Mouse (Mus musculus) thymus, adult 2 months (tissue): ENCODE measurements around the gene Bckdhb. TPM values are rescaled to one million over a fixed set of nuclear protein-coding genes. Genes with fewer than 3 reads are reported as not detected.

Experiments
- DNase-seq: peaks from one replicate; pipeline ENCODE4 v3.0.0; 2021
- H3K27ac ChIP-seq: fragments of 200-500 bp; 2 replicates; pipeline ENCODE4 v1.5.1; 2012; ENCODE audit warnings: low read length, control low read depth; ENCODE audit not compliant: control insufficient read depth, insufficient read depth
- H3K27me3 ChIP-seq: fragments of 200-500 bp; 2 replicates; pipeline ENCODE4 v1.6.1; 2012; ENCODE audit warnings: mild to moderate bottlenecking, low read length, moderate library complexity, mixed read lengths; ENCODE audit not compliant: control insufficient read depth, insufficient read depth
- H3K36me3 ChIP-seq: fragments of 200-500 bp; 2 replicates; pipeline ENCODE4 v1.6.1; 2012; ENCODE audit warnings: mild to moderate bottlenecking, low read length, moderate library complexity; ENCODE audit not compliant: control insufficient read depth, insufficient read depth
- H3K4me1 ChIP-seq: fragments of 200-500 bp; replicated peaks from 2 replicates; pipeline ENCODE4 v1.6.1; 2012; ENCODE audit warnings: low read length; ENCODE audit not compliant: control insufficient read depth, insufficient read depth
- H3K4me3 ChIP-seq: fragments of 200-500 bp; 2 replicates; pipeline ENCODE4 v1.5.1; 2012; ENCODE audit warnings: mild to moderate bottlenecking, low read length, control low read depth, moderate library complexity; ENCODE audit not compliant: control insufficient read depth, insufficient read depth
- CTCF ChIP-seq: fragments of 200-500 bp; IDR thresholded peaks from 2 replicates; pipeline ENCODE4 v1.5.1; 2012; ENCODE audit warnings: mild to moderate bottlenecking, control low read depth, low read length, moderate library complexity, borderline replicate concordance; ENCODE audit not compliant: control insufficient read depth, poor library complexity, insufficient read depth; ENCODE audit errors: extremely low read depth
- POLR2A ChIP-seq: fragments of 200-500 bp; IDR thresholded peaks from 2 replicates; pipeline ENCODE4 v1.6.1; 2012; ENCODE audit warnings: mild to moderate bottlenecking, low read length, control low read depth, moderate library complexity; ENCODE audit not compliant: control insufficient read depth, poor library complexity, insufficient read depth; ENCODE audit errors: extremely low read depth
- WGBS: fragments of 180-500 bp; shearing (Covaris S2); methylation state at CpG from one replicate; pipeline ENCODE4 v1.1.7; 2018; 5-methylcytosine and 5-hydroxymethylcytosine counted together
- polyA plus RNA-seq: library from polyadenylated mRNA; depleted of rRNA; stranded (reverse); fragments of >200 nt; gene quantifications from 2 replicates; pipeline ENCODE4 v1.2.3, GENCODE M21; 2012

Gene Bckdhb
- polyA plus RNA-seq, 1 experiment = 15.0 TPM

GRCm38 (mm10) chr9:83905820-83906219 lies 19.1 kb upstream of the Bckdhb start:
- H3K36me3 ChIP-seq = no peaks in the 10 kb centered on the region
- WGBS = 50% methylated on average over 4 of the region's 4 CpGs
- no peak for TF ChIP-seq CTCF
- H3K4me1 ChIP-seq = no peaks in the 10 kb centered on the region
- H3K27me3 ChIP-seq = no peaks in the 10 kb centered on the region
- no peak overlapping the region for H3K27ac ChIP-seq
- no peak overlapping the region for H3K4me3 ChIP-seq
- DNase-seq = no peak

- no peak for DNase-seq
- 75% methylated on average over 3 of the region's 3 CpGs for WGBS
- no peak overlapping the region for H3K4me3 ChIP-seq
- H3K27me3 ChIP-seq = no peaks in the 10 kb centered on the region
- no peaks in the 10 kb centered on the region for H3K4me1 ChIP-seq
- H3K36me3 ChIP-seq = no peaks in the 10 kb centered on the region
- no peak overlapping the region for H3K27ac ChIP-seq
- no peak for TF ChIP-seq POLR2A
- no peak for TF ChIP-seq CTCF
These were observed 17.9 kb upstream of the Bckdhb start for GRCm38 (mm10) chr9:83907017-83907416.

GRCm38 (mm10) chr9:83909836-83910235 lies 15.1 kb upstream of the Bckdhb start:
- no peak for TF ChIP-seq CTCF
- no peak for TF ChIP-seq POLR2A
- H3K27me3 ChIP-seq = no peaks in the 10 kb centered on the region
- H3K36me3 ChIP-seq = no peaks in the 10 kb centered on the region
- no peak overlapping the region for H3K27ac ChIP-seq
- no peak for DNase-seq
- H3K4me1 ChIP-seq = no peaks in the 10 kb centered on the region
- 93% methylated on average over 2 of the region's 2 CpGs for WGBS
- H3K4me3 ChIP-seq = no peak overlapping the region

- no peak for DNase-seq
- Histone ChIP-seq H3K4me1 (no peaks in the 10 kb centered on the region), H3K36me3 (no peaks in the 10 kb centered on the region), H3K27ac (no peak overlapping the region), H3K4me3 (no peak overlapping the region), H3K27me3 (no peaks in the 10 kb centered on the region)
- 93% methylated on average over 2 of the region's 2 CpGs for WGBS
- TF ChIP-seq CTCF = no peak
These were observed 14.0 kb upstream of the Bckdhb start for GRCm38 (mm10) chr9:83910926-83911325.

GRCm38 (mm10) chr9:83922076-83922475 lies 2.9 kb upstream of the Bckdhb start:
- no peak for TF ChIP-seq CTCF
- TF ChIP-seq POLR2A = no peak
- Histone ChIP-seq H3K36me3 (no peaks in the 10 kb centered on the region), H3K4me3 (no peak overlapping the region), H3K4me1 (peaks cover 4% of the 10 kb centered on the region; the same call in 1 of the 2 replicates), H3K27ac (no peak overlapping the region), H3K27me3 (no peaks in the 10 kb centered on the region)
- WGBS = 85% methylated on average over 3 of the region's 3 CpGs
- no peak for DNase-seq

DNA sequence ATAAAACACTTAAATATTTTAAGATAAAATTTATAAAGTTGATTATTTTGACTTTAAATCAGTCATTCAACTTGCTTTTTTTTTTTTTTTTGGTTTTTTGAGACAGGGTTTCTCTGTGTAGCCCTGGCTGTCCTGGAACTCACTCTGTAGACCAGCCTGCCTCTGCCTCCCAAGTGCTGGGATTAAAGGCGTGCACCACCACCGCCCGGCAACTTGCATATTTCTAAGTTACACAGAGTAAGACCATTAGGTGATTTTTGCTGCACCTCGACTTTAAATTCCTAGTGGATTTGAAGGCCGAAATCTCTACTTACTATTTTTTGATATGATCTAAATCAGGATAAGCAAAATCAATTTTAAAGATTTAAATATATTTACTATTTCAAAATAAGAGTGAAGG lies 589 bp upstream of the Bckdhb start:
- Histone ChIP-seq H3K4me3 (no peak overlapping the region), H3K36me3 (no peaks in the 10 kb centered on the region), H3K27ac (no peak overlapping the region), H3K27me3 (no peaks in the 10 kb centered on the region), H3K4me1 (peaks cover 4% of the 10 kb centered on the region; the same call in 1 of the 2 replicates)
- TF ChIP-seq CTCF (no peak), POLR2A (no peak)
- DNase-seq = no peak
- WGBS = 92% methylated on average over 5 of the region's 5 CpGs

- Histone ChIP-seq H3K27ac (no peak overlapping the region), H3K27me3 (no peaks in the 10 kb centered on the region), H3K4me1 (peaks cover 4% of the 10 kb centered on the region; the same call in 1 of the 2 replicates), H3K36me3 (no peaks in the 10 kb centered on the region), H3K4me3 (no peak overlapping the region)
- DNase-seq = no peak
- no peak for TF ChIP-seq CTCF
- no peak for TF ChIP-seq POLR2A
- WGBS = 86% methylated on average over 4 of the region's 4 CpGs
These were observed 720 bp downstream of the Bckdhb start for GRCm38 (mm10) chr9:83925688-83926041.
